Mouse (Mus musculus): ENCODE measurements at regions not wholly inside any gene's neighbourhood (a gene's known extent, or its start where the extent isn't known, plus 50 kb on each side); places are given as distances from the start of the nearest gene placed in this dataset.

DNA sequence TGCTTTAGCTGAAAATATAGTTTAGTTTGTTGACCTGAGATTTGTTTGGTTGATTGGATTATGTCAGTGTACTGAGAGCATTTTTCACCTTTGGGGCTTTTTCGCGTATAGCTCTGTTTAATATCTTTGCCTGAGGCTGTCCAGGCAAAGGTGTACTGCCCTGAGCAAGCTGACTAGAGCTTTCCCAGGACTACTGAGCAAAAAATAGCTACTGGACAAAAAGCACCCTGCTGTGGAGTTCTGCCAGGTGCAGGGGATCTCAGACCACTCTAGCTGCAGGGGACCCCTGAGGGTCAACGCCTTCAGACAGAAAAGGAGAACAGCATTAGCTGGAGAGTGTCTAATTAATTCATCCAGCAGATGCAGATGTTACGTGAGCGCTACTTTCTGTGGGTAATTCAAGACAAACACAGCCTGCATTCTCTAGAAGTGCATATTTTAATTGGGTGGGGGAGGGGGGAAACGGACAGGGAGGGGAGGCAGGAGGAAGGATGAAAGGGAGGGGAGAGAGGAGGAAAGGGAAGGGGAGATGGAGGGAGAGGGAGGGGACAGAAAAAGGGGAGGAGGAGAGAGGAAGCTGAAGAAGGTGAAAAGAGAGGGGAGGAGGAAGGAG lies 61.7 kb downstream of the Thnsl1 start:
- H3K4me1 ChIP-seq (replicated peaks), result peaks cover 11% of the 10 kb centered on the region; the same call in 1 of the 2 replicates
- peak overlapping the region; percentile 36 for H3K4me2 ChIP-seq
- no peaks in the 10 kb centered on the region for H3K9me3 ChIP-seq (replicated peaks)
- no peak overlapping the region for H3K27ac ChIP-seq (ENCODE audit: poor library complexity, severe bottlenecking)
- H3K9ac ChIP-seq, result no peak overlapping the region
- no peak for ATAC-seq (ENCODE audit: insufficient number of reproducible peaks, low FRiP score)
- H3K27me3 ChIP-seq (replicated peaks), result no peaks in the 10 kb centered on the region
- 30% methylated on average over 6 of the region's 6 CpGs for whole genome bisulfite sequencing
- H3K4me3 ChIP-seq, result no peak overlapping the region
- no peaks in the 10 kb centered on the region for H3K36me3 ChIP-seq

GRCm38 (mm10) chr2:21269989-21270846 lies 64.7 kb downstream of the Thnsl1 start:
- ATAC-seq (ENCODE audit: insufficient number of reproducible peaks, low FRiP score), result no peak
- peaks cover 11% of the 10 kb centered on the region; the same call in 1 of the 2 replicates for H3K4me1 ChIP-seq (replicated peaks)
- H3K9me3 ChIP-seq (replicated peaks), result no peaks in the 10 kb centered on the region
- H3K27me3 ChIP-seq (replicated peaks), result no peaks in the 10 kb centered on the region
- no peaks in the 10 kb centered on the region for H3K36me3 ChIP-seq
- no peak overlapping the region for H3K4me2 ChIP-seq
- no peak overlapping the region for H3K27ac ChIP-seq (ENCODE audit: poor library complexity, severe bottlenecking)
- H3K9ac ChIP-seq, result no peak overlapping the region
- no peak overlapping the region for H3K4me3 ChIP-seq
- WGBS, result 67% methylated on average over 12 of the region's 12 CpGs

- Histone ChIP-seq H3K27me3 (replicated peaks) (no peaks in the 10 kb centered on the region), H3K4me1 (replicated peaks) (0 out of 2 replicates have a peak, but pooled peaks cover 3% of the 10 kb centered on the region), H3K9ac (no peak overlapping the region), H3K4me3 (no peak overlapping the region), H3K9me3 (replicated peaks) (no peaks in the 10 kb centered on the region), H3K27ac (ENCODE audit: poor library complexity, severe bottlenecking) (no peak overlapping the region), H3K4me2 (no peak overlapping the region), H3K36me3 (no peaks in the 10 kb centered on the region)
- 87% methylated on average over 4 of the region's 4 CpGs for WGBS
- no peak for ATAC-seq (ENCODE audit: insufficient number of reproducible peaks, low FRiP score)
Observed at GRCm38 (mm10) chr2:21273416-21273815, 67.9 kb downstream of the Thnsl1 start.

DNA sequence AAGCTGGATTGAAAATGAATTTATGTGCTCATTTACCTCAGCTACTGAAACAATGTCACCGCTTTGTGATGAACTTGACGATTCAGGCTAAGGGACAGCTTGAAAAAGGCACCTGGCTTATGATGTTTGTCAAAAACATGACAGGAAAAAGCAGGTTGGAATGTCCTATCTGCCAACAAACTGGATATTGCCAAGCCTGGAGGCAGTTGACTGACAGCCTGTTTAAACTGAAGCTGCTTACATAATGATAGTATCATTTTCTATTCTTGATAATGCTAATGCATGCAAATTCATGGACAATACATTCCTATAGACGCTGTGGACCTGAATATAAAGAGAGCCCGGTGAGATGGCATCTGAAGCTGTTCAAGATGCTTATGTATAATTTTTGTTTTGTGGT lies 69.8 kb downstream of the Thnsl1 start:
- Histone ChIP-seq H3K27ac (ENCODE audit: poor library complexity, severe bottlenecking) (no peak overlapping the region), H3K9ac (no peak overlapping the region), H3K4me3 (no peak overlapping the region), H3K9me3 (replicated peaks) (no peaks in the 10 kb centered on the region), H3K4me1 (replicated peaks) (no peaks in the 10 kb centered on the region), H3K27me3 (replicated peaks) (no peaks in the 10 kb centered on the region), H3K4me2 (no peak overlapping the region), H3K36me3 (no peaks in the 10 kb centered on the region)
- WGBS, result 82% methylated on average over 4 of the region's 4 CpGs
- no peak for ATAC-seq (ENCODE audit: insufficient number of reproducible peaks, low FRiP score)

DNA sequence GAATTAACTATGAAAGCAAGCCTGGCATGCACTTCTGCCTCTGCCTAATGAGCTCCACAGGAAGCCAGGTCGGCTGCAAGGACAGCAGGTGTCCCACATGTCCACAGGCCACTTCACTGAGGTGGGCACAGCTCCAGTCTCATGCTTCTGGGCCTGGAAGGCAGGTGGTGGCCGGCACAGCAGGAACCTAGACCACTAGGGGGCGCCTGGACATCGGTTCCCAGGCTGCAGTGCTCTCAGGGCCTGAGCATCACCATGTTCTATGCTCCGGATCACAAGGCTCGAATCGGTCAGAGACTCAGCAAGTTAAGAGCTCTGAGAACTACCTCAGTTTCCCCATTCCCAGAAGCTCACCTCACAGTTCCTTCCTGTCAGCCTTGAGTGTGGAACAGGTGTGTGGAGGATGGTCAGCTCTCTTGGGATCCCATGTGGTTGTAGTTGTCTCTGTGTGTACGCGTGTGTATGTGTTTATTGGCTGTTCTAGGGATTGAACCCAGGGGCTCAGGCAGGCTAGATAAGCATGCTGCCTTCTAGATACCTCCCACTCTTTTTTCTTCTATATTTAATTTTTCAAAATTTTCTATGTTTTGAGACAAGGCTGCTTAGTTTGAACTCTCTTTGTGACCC lies 75.4 kb downstream of the Thnsl1 start:
- H3K27ac ChIP-seq (ENCODE audit: poor library complexity, severe bottlenecking), result no peak overlapping the region
- no peak overlapping the region for H3K9ac ChIP-seq
- H3K9me3 ChIP-seq (replicated peaks), result no peaks in the 10 kb centered on the region
- H3K36me3 ChIP-seq, result no peaks in the 10 kb centered on the region
- H3K27me3 ChIP-seq (replicated peaks), result no peaks in the 10 kb centered on the region
- H3K4me1 ChIP-seq (replicated peaks), result no peaks in the 10 kb centered on the region
- 34% methylated on average over 9 of the region's 9 CpGs for WGBS
- ATAC-seq (ENCODE audit: insufficient number of reproducible peaks, low FRiP score), result no peak
- no peak overlapping the region for H3K4me2 ChIP-seq
- H3K4me3 ChIP-seq, result no peak overlapping the region

DNA sequence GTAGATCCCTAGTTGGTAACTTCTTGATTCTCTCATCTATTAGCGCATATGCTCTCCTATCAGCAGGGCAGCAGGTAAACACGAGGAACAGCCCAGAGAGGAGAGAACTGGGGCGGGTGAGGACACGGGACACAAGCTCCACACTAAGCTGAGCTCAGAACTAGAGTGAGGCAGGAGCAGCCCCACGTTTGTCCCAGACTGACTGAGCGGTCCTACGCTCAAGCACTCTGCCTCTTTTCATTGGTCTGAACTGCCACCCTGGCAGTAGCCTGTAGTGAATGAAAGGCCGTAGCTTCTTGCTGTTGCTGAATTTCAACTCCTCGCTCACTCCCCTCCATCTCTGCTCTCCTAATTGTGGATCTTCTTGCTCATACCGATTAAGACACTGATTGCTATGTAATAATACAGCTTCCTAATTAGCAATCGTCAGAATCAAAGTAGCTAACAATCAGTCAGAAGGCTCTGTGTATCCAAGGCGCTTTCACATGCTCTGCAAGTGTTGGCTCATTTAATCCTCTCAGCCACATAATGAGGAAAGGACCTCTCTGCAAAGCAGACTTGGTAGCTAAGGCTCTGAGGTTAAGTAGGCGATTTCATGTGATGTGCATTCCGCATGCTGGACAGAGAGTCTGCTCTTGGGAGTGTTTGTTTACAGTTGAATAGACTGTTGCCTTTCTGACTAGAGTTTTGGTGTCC lies 77.1 kb downstream of the Thnsl1 start:
- H3K4me2 ChIP-seq, result no peak overlapping the region
- no peaks in the 10 kb centered on the region for H3K9me3 ChIP-seq (replicated peaks)
- no peaks in the 10 kb centered on the region for H3K4me1 ChIP-seq (replicated peaks)
- no peaks in the 10 kb centered on the region for H3K36me3 ChIP-seq
- no peak overlapping the region for H3K9ac ChIP-seq
- no peaks in the 10 kb centered on the region for H3K27me3 ChIP-seq (replicated peaks)
- ATAC-seq (ENCODE audit: insufficient number of reproducible peaks, low FRiP score), result no peak
- no peak overlapping the region for H3K4me3 ChIP-seq
- no peak overlapping the region for H3K27ac ChIP-seq (ENCODE audit: poor library complexity, severe bottlenecking)
- WGBS, result 70% methylated on average over 14 of the region's 14 CpGs

DNA sequence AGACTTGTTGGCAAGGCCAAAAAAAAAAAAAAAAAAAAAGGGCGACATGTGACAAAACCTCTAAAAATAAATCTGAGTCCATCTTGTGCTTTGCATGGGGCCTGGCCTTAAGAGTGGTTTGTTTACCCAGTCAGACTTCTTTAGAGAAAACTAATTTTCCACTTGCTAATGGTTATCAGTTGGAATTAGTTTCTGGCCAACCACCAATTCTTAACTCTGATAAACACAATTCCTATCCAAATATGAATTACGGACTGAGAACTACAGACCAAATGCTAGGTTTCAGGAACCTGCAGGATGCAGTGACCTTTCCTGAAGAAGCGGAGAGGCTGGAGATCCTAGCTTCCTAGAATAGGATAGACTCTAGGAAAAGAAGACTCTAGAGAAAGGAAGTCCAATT lies 79.4 kb downstream of the Thnsl1 start:
- Histone ChIP-seq H3K9ac (no peak overlapping the region), H3K9me3 (replicated peaks) (no peaks in the 10 kb centered on the region)
- 80% methylated on average over 3 of the region's 3 CpGs for WGBS

DNA sequence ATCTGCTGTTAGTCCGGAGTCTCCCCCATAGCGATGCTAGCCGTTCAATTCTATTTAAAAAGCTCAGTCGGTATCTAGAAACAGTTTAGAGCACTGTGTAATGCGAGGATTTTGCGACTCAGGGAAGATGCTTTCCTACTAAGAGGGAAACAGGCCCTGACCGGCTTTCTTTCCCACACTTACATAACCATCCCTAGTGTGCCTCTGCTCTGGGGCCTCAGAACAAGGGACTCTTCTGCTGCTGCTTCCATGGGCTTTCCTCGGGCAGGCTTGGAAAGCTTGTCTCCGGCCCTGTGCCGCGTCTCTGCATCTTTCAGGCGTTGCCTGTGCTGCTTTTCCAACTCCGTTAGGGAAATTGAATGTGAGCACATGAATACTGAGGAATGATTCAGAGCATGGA lies 79.6 kb upstream of the Gpr158 start:
- 81% methylated on average over 13 of the region's 13 CpGs for WGBS
- Histone ChIP-seq H3K9ac (no peak overlapping the region), H3K36me3 (no peaks in the 10 kb centered on the region)

More for the DNA sequence above, 79.4 kb downstream of the Thnsl1 start:
- no peak for ATAC-seq (ENCODE audit: insufficient number of reproducible peaks, low FRiP score)
- Histone ChIP-seq H3K36me3 (no peaks in the 10 kb centered on the region), H3K4me3 (no peak overlapping the region), H3K27me3 (replicated peaks) (no peaks in the 10 kb centered on the region), H3K4me2 (no peak overlapping the region), H3K27ac (ENCODE audit: poor library complexity, severe bottlenecking) (no peak overlapping the region), H3K4me1 (replicated peaks) (no peaks in the 10 kb centered on the region)

GRCm38 (mm10) chr2:21292669-21293151 lies 74.6 kb upstream of the Gpr158 start:
- ATAC-seq (ENCODE audit: insufficient number of reproducible peaks, low FRiP score), result no peak
- no peaks in the 10 kb centered on the region for H3K4me1 ChIP-seq (replicated peaks)

More for the DNA sequence above, 79.6 kb upstream of the Gpr158 start:
- no peak overlapping the region for H3K4me2 ChIP-seq
- H3K4me3 ChIP-seq, result no peak overlapping the region
- no peaks in the 10 kb centered on the region for H3K27me3 ChIP-seq (replicated peaks)
- H3K27ac ChIP-seq (ENCODE audit: poor library complexity, severe bottlenecking), result no peak overlapping the region
- no peak for ATAC-seq (ENCODE audit: insufficient number of reproducible peaks, low FRiP score)
- no peaks in the 10 kb centered on the region for H3K4me1 ChIP-seq (replicated peaks)
- no peaks in the 10 kb centered on the region for H3K9me3 ChIP-seq (replicated peaks)

GRCm38 (mm10) chr2:21294002-21294401 lies 73.3 kb upstream of the Gpr158 start:
- no peaks in the 10 kb centered on the region for H3K4me1 ChIP-seq (replicated peaks)
- no peaks in the 10 kb centered on the region for H3K27me3 ChIP-seq (replicated peaks)
- H3K27ac ChIP-seq (ENCODE audit: poor library complexity, severe bottlenecking), result no peak overlapping the region
- WGBS, result 69% methylated on average over 2 of the region's 2 CpGs
- H3K9ac ChIP-seq, result no peak overlapping the region
- no peak overlapping the region for H3K4me2 ChIP-seq
- H3K4me3 ChIP-seq, result no peak overlapping the region
- no peaks in the 10 kb centered on the region for H3K9me3 ChIP-seq (replicated peaks)
- no peak for ATAC-seq (ENCODE audit: insufficient number of reproducible peaks, low FRiP score)
- H3K36me3 ChIP-seq, result no peaks in the 10 kb centered on the region

More at GRCm38 (mm10) chr2:21292669-21293151, 74.6 kb upstream of the Gpr158 start:
- Histone ChIP-seq H3K4me3 (no peak overlapping the region), H3K4me2 (no peak overlapping the region), H3K36me3 (no peaks in the 10 kb centered on the region), H3K9ac (no peak overlapping the region), H3K27ac (ENCODE audit: poor library complexity, severe bottlenecking) (no peak overlapping the region), H3K9me3 (replicated peaks) (no peaks in the 10 kb centered on the region), H3K27me3 (replicated peaks) (no peaks in the 10 kb centered on the region)
- WGBS, result 51% methylated on average over 2 of the region's 2 CpGs

GRCm38 (mm10) chr2:21299681-21300080 lies 67.7 kb upstream of the Gpr158 start:
- ATAC-seq (ENCODE audit: insufficient number of reproducible peaks, low FRiP score), result no peak
- Histone ChIP-seq H3K27ac (ENCODE audit: poor library complexity, severe bottlenecking) (no peak overlapping the region), H3K4me2 (no peak overlapping the region), H3K27me3 (replicated peaks) (no peaks in the 10 kb centered on the region), H3K9me3 (replicated peaks) (no peaks in the 10 kb centered on the region), H3K36me3 (no peaks in the 10 kb centered on the region), H3K4me1 (replicated peaks) (no peaks in the 10 kb centered on the region), H3K4me3 (no peak overlapping the region), H3K9ac (no peak overlapping the region)
- WGBS, result 93% methylated on average over 5 of the region's 5 CpGs

All from heart, embryonic 12.5 days (tissue).